Mouse (Mus musculus): ENCODE measurements at regions not wholly inside any gene's neighbourhood (a gene's known extent, or its start where the extent isn't known, plus 50 kb on each side); places are given as distances from the start of the nearest gene placed in this dataset.

- no peaks in the 10 kb centered on the region for H3K4me1 ChIP-seq (ENCODE audit: insufficient read depth, low read depth, low read length)
- TF ChIP-seq POLR2AphosphoS5 (IDR thresholded peaks at IDR 0.05; ENCODE audit: insufficient replicate concordance, low read depth, low read length) (no peak), CTCF (IDR thresholded peaks at IDR 0.05; ENCODE audit: low read depth, low read length) (no peak), GATA1 (IDR thresholded peaks at IDR 0.05; ENCODE audit: borderline replicate concordance, low read length) (no peak), GATA2 (IDR thresholded peaks at IDR 0.05; ENCODE audit: borderline replicate concordance, low read depth, low read length) (no peak), TAL1 (conservative IDR thresholded peaks at IDR 0.05; ENCODE audit: low read depth, low read length) (no peak)
- ATAC-seq (ENCODE audit: extremely low read depth, insufficient number of reproducible peaks, low FRiP score, poor library complexity, severe bottlenecking) (no peak), DNase-seq (ENCODE audit: low spot score) (no peak)
- H3K36me3 ChIP-seq (replicated peaks): no peaks in the 10 kb centered on the region
- H3K4me3 ChIP-seq (ENCODE audit: low read depth, low read length): no peak overlapping the region
- H3K27me3 ChIP-seq (ENCODE audit: insufficient read depth, low read length): no peaks in the 10 kb centered on the region
- peaks cover 64% of the 10 kb centered on the region for H3K9me3 ChIP-seq (replicated peaks)
Observed at GRCm38 (mm10) chr4:127736781-127737180, 234.0 kb downstream of the CK137956 start.

- no peak for TF ChIP-seq CTCF (IDR thresholded peaks at IDR 0.05; ENCODE audit: low read depth, low read length)
- TF ChIP-seq POLR2AphosphoS5 (IDR thresholded peaks at IDR 0.05; ENCODE audit: insufficient replicate concordance, low read depth, low read length): no peak
- TF ChIP-seq GATA1 (IDR thresholded peaks at IDR 0.05; ENCODE audit: borderline replicate concordance, low read length): no peak
- TF ChIP-seq TAL1 (conservative IDR thresholded peaks at IDR 0.05; ENCODE audit: low read depth, low read length): no peak
- TF ChIP-seq GATA2 (IDR thresholded peaks at IDR 0.05; ENCODE audit: borderline replicate concordance, low read depth, low read length): no peak
- ATAC-seq (ENCODE audit: extremely low read depth, insufficient number of reproducible peaks, low FRiP score, poor library complexity, severe bottlenecking) (no peak), DNase-seq (ENCODE audit: low spot score) (no peak)
- no peaks in the 10 kb centered on the region for H3K36me3 ChIP-seq (replicated peaks)
- H3K4me1 ChIP-seq (ENCODE audit: insufficient read depth, low read depth, low read length): no peaks in the 10 kb centered on the region
- peaks cover 61% of the 10 kb centered on the region for H3K9me3 ChIP-seq (replicated peaks)
- no peak overlapping the region for H3K4me3 ChIP-seq (ENCODE audit: low read depth, low read length)
- H3K27me3 ChIP-seq (ENCODE audit: insufficient read depth, low read length): no peaks in the 10 kb centered on the region
Observed at GRCm38 (mm10) chr4:127736151-127736550, 234.6 kb downstream of the CK137956 start.

DNA sequence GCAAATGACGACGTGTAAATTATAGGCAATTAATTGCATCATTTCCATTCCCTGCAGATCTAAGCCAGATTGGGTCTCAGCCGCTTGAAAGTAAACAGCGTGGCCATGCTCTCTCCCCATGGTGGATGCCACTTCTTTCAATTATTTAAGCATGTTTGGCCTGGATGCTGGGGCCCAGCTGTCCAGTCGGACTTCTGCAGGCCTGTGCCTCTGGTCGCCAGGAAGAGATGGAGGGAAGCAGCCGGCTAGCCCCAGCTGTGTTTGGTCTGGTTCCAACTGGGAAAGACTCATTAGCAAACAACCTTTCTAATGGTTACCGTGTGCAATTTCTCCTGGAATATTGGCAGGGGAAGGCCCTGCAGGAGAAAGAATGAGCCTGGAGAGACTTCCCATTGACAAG lies 236.1 kb downstream of the CK137956 start:
- no peak for ATAC-seq (ENCODE audit: extremely low read depth, insufficient number of reproducible peaks, low FRiP score, poor library complexity, severe bottlenecking)
- Histone ChIP-seq H3K4me3 (ENCODE audit: low read depth, low read length) (no peak overlapping the region), H3K27me3 (ENCODE audit: insufficient read depth, low read length) (no peaks in the 10 kb centered on the region), H3K9me3 (replicated peaks) (peaks cover 54% of the 10 kb centered on the region), H3K4me1 (ENCODE audit: insufficient read depth, low read depth, low read length) (no peaks in the 10 kb centered on the region), H3K36me3 (replicated peaks) (no peaks in the 10 kb centered on the region)
- TF ChIP-seq TAL1 (conservative IDR thresholded peaks at IDR 0.05; ENCODE audit: low read depth, low read length) (no peak), GATA2 (IDR thresholded peaks at IDR 0.05; ENCODE audit: borderline replicate concordance, low read depth, low read length) (no peak), POLR2AphosphoS5 (IDR thresholded peaks at IDR 0.05; ENCODE audit: insufficient replicate concordance, low read depth, low read length) (no peak), CTCF (IDR thresholded peaks at IDR 0.05; ENCODE audit: low read depth, low read length) (no peak), GATA1 (IDR thresholded peaks at IDR 0.05; ENCODE audit: borderline replicate concordance, low read length) (no peak)
- no peak for DNase-seq (ENCODE audit: low spot score)

DNA sequence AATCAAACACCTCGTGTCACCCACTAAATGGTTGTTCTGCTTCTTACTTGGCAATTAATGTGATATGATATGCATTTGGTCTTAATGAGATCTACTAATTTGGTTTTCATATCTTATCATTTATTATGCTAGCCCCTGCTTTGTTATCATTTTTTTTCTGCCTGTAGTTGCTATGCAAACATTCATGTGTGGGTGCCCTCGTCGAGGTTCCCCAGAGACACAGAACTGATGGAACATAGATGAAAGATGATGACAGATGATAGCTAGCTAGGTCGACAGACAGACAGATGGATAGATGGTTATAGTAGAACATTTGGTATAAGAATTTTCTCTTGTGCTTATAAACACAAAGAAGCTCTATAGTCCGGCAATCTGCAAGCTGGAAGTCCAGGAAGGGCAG lies 252.1 kb downstream of the CK137956 start:
- no peak for TF ChIP-seq GATA1 (IDR thresholded peaks at IDR 0.05; ENCODE audit: borderline replicate concordance, low read length)
- TF ChIP-seq TAL1 (conservative IDR thresholded peaks at IDR 0.05; ENCODE audit: low read depth, low read length): no peak
- no peak for TF ChIP-seq POLR2AphosphoS5 (IDR thresholded peaks at IDR 0.05; ENCODE audit: insufficient replicate concordance, low read depth, low read length)
- no peak for TF ChIP-seq CTCF (IDR thresholded peaks at IDR 0.05; ENCODE audit: low read depth, low read length)
- no peak for TF ChIP-seq GATA2 (IDR thresholded peaks at IDR 0.05; ENCODE audit: borderline replicate concordance, low read depth, low read length)
- H3K36me3 ChIP-seq (replicated peaks): no peaks in the 10 kb centered on the region
- DNase-seq (ENCODE audit: low spot score) (no peak), ATAC-seq (ENCODE audit: extremely low read depth, insufficient number of reproducible peaks, low FRiP score, poor library complexity, severe bottlenecking) (no peak)
- no peaks in the 10 kb centered on the region for H3K4me1 ChIP-seq (ENCODE audit: insufficient read depth, low read depth, low read length)
- peaks cover 53% of the 10 kb centered on the region for H3K9me3 ChIP-seq (replicated peaks)
- H3K27me3 ChIP-seq (ENCODE audit: insufficient read depth, low read length): no peaks in the 10 kb centered on the region
- no peak overlapping the region for H3K4me3 ChIP-seq (ENCODE audit: low read depth, low read length)

GRCm38 (mm10) chr4:127712274-127712673 lies 258.5 kb downstream of the CK137956 start:
- no peaks in the 10 kb centered on the region for H3K27me3 ChIP-seq (ENCODE audit: insufficient read depth, low read length)
- H3K9me3 ChIP-seq (replicated peaks): peaks cover 67% of the 10 kb centered on the region
- ATAC-seq (ENCODE audit: extremely low read depth, insufficient number of reproducible peaks, low FRiP score, poor library complexity, severe bottlenecking) (no peak), DNase-seq (ENCODE audit: low spot score) (no peak)
- no peak for TF ChIP-seq POLR2AphosphoS5 (IDR thresholded peaks at IDR 0.05; ENCODE audit: insufficient replicate concordance, low read depth, low read length)
- TF ChIP-seq TAL1 (conservative IDR thresholded peaks at IDR 0.05; ENCODE audit: low read depth, low read length): no peak
- TF ChIP-seq GATA1 (IDR thresholded peaks at IDR 0.05; ENCODE audit: borderline replicate concordance, low read length): no peak
- no peak for TF ChIP-seq CTCF (IDR thresholded peaks at IDR 0.05; ENCODE audit: low read depth, low read length)
- no peak for TF ChIP-seq GATA2 (IDR thresholded peaks at IDR 0.05; ENCODE audit: borderline replicate concordance, low read depth, low read length)
- no peak overlapping the region for H3K4me3 ChIP-seq (ENCODE audit: low read depth, low read length)
- H3K4me1 ChIP-seq (ENCODE audit: insufficient read depth, low read depth, low read length): no peaks in the 10 kb centered on the region
- no peaks in the 10 kb centered on the region for H3K36me3 ChIP-seq (replicated peaks)

DNA sequence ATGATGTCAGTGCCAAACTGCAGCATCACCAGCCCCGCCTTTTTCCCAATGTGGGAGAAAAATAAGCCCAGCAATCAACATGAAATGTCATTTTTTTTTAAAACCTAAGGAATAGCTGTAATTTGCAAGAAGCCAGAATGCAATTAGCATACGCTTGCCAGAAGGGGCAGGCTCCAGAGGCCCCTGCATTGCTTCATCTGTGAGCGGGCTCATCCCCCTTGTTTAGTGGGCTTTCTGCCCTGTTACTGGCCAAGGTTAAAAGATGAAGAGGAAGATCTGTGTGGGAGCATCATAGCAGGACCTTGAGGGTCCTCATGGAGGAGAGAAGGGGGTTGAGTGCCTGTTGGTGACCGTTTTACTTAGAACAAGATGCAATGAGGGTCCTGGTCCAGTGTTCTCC lies 259.9 kb downstream of the CK137956 start:
- DNase-seq (ENCODE audit: low spot score) (no peak), ATAC-seq (ENCODE audit: extremely low read depth, insufficient number of reproducible peaks, low FRiP score, poor library complexity, severe bottlenecking) (no peak)
- no peaks in the 10 kb centered on the region for H3K4me1 ChIP-seq (ENCODE audit: insufficient read depth, low read depth, low read length)
- no peak overlapping the region for H3K4me3 ChIP-seq (ENCODE audit: low read depth, low read length)
- no peaks in the 10 kb centered on the region for H3K27me3 ChIP-seq (ENCODE audit: insufficient read depth, low read length)
- H3K36me3 ChIP-seq (replicated peaks): no peaks in the 10 kb centered on the region
- TF ChIP-seq POLR2AphosphoS5 (IDR thresholded peaks at IDR 0.05; ENCODE audit: insufficient replicate concordance, low read depth, low read length) (no peak), TAL1 (conservative IDR thresholded peaks at IDR 0.05; ENCODE audit: low read depth, low read length) (no peak), CTCF (IDR thresholded peaks at IDR 0.05; ENCODE audit: low read depth, low read length) (no peak), GATA2 (IDR thresholded peaks at IDR 0.05; ENCODE audit: borderline replicate concordance, low read depth, low read length) (no peak), GATA1 (IDR thresholded peaks at IDR 0.05; ENCODE audit: borderline replicate concordance, low read length) (no peak)
- H3K9me3 ChIP-seq (replicated peaks): peaks cover 69% of the 10 kb centered on the region

Measured in G1E (cell line).